Mouse (Mus musculus) MN1 (cell line): ENCODE data around the gene Dok1.

Source experiments
- DNase-seq: peaks from one replicate; pipeline ENCODE4 v3.0.0-alpha.2; 2016; ENCODE audit warnings: low spot score

Dok1 gene

GRCm38 (mm10) chr6:83049367-83049766, 16.1 kb upstream of the Dok1 start:
- DNase-seq: no peak

DNA sequence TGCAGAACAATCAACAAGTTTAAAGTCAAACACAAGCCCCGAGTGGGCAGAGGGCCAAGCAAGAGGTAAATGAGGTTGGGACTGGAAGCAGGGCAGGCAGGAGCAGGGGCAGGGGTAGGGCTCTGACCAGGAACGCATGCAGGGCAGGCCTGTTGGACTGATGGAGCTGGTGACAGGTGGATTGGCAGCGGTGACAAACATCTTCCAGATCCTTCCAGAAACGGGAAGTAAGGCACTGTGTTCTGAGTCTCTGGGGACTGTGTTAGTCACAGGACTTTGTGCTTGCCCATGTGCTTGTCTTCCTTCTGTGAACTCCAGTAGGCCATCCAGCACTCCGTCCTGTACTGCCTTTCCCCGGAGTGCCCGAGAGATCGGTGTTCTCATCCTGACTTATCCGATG, 11.5 kb upstream of the Dok1 start:
- DNase-seq: peak; percentile 79

DNA sequence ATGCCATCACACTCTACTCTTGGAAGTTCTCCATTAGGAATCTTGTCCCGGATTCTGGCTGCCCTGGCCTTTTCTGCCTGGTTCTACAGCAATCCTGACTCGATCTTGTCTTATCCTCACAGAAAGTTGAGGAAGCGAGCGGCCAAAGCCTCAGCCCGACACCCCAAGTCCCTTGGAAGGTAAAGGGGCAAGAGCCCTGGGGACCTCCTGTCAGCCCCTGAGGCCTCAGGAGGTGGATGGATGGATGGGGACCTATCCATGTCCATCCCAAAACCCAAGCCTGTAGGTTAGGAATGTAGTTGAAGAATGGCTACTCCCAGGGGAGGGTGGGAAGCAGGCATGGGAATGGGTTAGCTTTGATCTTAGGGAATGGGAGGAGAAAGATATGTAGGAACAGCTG, 10.7 kb upstream of the Dok1 start:
- DNase-seq: no peak

- DNase-seq: no peak
Observed at GRCm38 (mm10) chr6:83043561-83043960, 10.3 kb upstream of the Dok1 start.

- DNase-seq: no peak
Observed at GRCm38 (mm10) chr6:83040601-83041000, 7.3 kb upstream of the Dok1 start.

GRCm38 (mm10) chr6:83038496-83039012, 5.3 kb upstream of the Dok1 start:
- DNase-seq: no peak

- DNase-seq: no peak
Observed at GRCm38 (mm10) chr6:83037188-83037587, 3.9 kb upstream of the Dok1 start.

DNA sequence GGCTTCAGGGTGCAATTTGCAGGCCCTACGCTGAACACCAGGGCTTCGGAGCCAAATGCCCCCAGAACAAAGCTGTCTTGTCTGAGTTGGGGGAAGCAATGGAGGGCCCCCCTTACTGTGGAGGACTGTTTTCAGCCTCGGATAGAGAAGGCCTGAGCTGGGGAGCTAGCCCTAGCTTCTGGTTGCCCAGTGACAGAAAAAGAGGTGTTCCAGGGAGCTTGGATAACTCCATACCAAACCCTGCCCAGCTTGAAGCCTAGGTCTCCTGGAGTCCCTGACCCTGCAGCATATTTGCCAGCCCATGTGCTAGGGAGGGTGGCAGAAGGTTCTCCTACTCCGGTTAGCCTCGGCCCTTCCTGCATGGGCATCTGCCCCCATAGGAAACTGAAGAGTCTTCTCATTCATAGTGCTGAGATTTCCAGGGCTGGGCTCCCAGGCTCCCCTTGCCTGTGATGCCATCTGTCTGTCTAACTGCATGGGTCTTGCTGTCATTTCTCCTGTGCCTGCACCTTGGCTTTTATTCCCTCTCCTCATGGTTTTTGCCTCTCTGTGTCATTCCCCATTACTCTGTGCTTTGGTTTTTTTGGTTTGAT, 1.3 kb upstream of the Dok1 start:
- no peak for DNase-seq

DNA sequence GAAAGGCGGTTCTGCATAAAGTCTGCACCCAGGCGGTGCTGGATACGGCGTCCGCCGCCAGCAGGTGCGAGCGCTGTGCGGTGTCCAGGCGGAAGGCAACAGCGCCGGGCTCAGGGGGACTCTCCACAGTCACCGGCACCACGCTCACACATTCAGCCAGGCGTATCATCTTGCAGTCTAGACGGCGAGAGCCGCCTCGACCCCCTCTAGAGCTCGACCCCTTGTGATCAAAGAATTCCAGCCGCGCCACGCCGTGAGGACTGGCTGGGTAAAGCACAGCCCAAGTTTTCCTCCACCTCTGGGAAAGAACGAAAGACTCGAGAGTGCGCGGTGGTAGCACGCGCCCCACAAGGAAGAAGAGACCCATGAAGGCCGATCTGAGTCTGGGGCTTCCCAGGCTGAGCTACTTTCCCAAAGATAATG, 491 bp downstream of the Dok1 start:
- DNase-seq: peak; percentile 40

DNA sequence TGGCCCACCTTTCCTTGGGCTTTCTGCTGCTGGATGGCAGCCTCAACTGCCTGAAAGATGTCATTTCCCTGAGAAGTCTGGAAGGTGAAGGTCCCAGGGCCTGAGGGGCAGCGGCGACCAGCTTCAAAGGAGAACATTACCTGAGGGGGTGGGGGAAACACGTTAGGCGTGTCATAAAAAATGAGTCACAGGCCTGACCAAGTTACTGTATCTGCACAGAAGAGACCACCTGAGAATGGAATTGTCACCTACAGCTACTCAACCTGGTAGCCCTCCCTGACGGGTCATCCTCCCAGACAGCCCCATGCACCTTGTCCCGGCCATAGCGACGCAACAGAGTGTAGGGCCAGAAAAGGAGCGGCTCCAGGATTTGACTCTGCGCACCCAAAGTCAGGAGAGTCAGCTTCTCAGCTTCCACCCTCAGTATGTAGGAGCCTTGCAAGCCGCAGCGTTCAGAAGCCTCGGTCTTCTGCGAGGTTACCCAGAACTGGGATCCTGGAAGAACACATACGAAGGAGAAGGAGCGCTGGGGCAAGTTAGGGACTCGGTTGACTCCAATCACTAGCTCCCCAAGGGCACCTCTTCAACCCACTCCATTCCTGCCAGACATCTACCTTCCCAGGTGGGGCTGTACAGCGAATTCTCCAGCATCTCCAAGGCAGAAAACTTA, 1.2 kb downstream of the Dok1 start:
- no peak for DNase-seq

DNA sequence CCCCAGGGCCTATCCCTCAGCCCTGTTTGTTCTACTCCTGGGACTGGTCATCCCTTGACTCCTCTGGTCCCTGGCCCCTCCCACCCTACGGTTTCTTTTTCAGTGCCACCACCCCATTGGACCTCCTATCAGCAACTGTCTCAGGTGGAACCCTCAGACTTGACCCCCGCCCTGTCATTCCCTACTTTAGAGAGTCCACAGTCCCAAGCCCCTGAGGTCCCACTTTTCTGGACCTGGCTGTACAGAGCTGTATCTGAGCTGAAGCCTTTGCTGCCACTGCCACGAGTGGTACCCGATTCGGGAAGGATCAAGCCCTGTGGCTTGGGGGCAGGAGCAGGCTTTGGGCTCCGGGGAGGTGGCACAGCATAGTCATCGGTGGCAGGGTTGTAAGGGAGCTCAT, 2.2 kb downstream of the Dok1 start:
- DNase-seq: no peak

DNA sequence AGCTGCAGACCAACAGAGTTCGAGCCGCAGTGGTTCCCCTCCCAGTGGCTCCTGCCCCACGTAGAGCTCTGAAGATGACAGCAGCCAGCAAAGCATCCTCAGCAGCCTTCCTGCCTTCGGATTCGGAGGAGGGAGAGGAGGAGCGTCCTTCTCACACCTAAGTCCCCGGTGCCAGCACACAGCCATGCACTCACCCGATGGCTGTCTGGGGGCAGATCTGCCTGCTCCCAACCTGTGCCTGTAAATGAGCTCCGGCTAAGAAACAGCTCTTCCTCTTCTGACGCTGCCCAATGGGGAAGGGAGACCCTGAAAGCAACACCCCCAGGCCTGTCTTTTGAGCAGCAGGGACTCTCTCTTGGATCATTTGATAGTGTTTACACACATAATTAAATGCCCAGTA, 3.5 kb downstream of the Dok1 start:
- DNase-seq: no peak

DNA sequence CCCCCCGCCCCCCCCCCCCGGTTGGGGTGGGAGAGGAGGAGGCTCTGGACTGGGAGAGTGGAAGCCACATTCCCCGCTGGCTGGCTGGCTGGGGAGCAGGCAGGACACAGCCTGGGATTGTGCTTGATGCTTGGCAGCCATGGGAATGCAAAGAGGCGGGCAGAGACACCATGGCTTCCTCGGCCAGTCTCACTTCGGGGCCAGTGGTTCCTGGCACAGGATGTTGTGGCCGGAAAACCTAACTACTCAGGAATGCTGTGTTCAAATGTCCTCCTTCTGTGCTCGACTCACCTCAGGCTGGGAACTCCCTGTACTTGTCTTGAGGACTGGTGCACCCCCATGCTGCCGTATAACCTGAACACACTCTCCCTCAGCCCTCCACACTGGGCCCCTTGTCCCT, 5.6 kb downstream of the Dok1 start:
- DNase-seq: no peak

GRCm38 (mm10) chr6:83027293-83027692, 6.0 kb downstream of the Dok1 start:
- no peak for DNase-seq

DNA sequence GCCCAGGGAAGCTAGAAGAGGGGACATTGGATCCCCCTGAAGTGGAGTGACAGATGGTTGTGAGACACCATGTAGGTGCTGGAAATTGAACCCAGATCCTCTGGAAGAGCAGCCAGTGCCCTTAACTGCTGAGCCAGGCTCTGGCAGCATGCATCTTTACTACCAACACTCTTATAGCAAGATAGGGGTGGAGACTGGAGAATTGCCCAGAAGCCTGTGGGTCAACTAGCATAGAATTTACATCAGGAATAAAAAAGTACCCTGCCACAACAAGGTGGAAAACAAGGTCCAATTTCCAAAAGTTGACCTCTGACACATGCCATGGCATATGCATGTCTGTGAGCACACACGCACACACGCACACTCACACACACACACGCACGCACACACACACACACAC, 8.1 kb downstream of the Dok1 start:
- DNase-seq: no peak

- DNase-seq: no peak
Observed at GRCm38 (mm10) chr6:83024421-83024820, 8.8 kb downstream of the Dok1 start.

- no peak for DNase-seq
Observed at GRCm38 (mm10) chr6:83023786-83024185, 9.5 kb downstream of the Dok1 start.

DNA sequence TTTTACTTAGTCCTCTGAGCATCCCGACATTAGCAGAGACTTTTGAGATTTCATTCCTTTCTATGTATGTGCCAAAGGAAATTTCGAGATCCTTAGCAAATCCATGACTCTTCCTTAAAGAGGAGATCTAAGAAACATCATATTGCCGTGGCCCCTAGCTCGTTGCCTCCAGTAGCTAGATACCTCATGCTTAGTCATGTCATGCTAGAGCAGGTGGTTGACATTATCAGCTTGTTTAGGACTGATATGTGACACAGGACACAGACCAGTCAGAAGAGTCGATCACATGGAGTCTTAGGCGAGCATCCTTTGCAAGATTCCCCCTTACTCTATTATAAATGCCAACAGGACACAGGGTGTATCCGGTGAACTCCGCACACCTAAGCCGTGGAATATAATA, 10.3 kb downstream of the Dok1 start:
- DNase-seq: no peak

GRCm38 (mm10) chr6:83020836-83021593, 12.3 kb downstream of the Dok1 start:
- no peak for DNase-seq

- no peak for DNase-seq
Observed at GRCm38 (mm10) chr6:83020121-83020520, 13.2 kb downstream of the Dok1 start.

DNA sequence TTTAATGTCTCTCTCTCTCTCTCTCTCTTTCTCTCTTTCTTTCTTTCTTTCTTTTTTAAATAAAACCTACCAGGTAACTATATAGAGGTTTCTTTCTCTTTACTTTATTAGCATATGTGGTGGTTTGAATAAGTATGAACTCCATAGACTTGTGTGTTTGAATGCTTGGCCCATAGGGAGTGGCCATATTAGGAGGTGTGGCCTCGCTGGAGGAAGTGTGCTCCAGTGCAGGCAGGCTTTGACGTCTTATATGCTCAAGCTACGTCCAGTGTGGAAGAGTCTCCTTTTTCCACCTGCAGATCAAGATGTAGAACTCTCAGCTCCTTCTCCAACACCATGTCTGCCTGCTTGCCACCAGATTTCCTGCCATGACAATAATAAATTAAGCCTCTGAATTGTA, 14.2 kb downstream of the Dok1 start:
- no peak for DNase-seq

- DNase-seq: no peak
Observed at GRCm38 (mm10) chr6:83017190-83017589, 16.1 kb downstream of the Dok1 start.

DNA sequence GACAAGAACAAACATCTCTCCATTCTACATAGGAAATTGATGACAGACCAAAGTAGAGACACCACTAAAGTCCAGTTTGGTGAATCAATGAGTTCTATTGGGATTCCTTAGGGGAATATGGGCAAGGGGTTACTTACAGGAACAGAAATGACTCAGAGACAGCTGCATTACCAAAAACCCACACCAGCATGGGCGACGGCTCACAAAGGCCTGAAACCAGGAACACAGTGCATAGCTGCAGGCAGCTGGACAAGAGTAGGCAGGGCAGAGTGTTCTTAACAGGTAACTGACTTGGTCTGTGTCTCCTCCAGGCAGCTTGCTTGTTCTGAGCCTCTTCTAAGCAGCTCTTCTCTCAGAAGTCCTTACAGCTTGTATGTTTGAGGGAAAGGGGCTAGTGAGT, 17.5 kb downstream of the Dok1 start:
- no peak for DNase-seq
